Mouse (Mus musculus) T-helper 1 cell (primary cell): ENCODE measurements around the gene Cep57.

ENCODE experiments used
- in situ Hi-C: fragments of 300-600 bp; cut with MboI, MseI; formaldehyde crosslinking; loops from one replicate; pipeline ENCODE4 v1.15.1; 2025; ENCODE audit warnings: high pct_unique_total_duplicates

Gene Cep57

GRCm38 (mm10) chr9:13794756-13795155, 32.2 kb downstream of the Cep57 start:
- in situ Hi-C loops, result loop anchor here (5.0 kb wide), 1 partner anchor 567 kb away; no protein-coding TSS in a partner anchor

DNA sequence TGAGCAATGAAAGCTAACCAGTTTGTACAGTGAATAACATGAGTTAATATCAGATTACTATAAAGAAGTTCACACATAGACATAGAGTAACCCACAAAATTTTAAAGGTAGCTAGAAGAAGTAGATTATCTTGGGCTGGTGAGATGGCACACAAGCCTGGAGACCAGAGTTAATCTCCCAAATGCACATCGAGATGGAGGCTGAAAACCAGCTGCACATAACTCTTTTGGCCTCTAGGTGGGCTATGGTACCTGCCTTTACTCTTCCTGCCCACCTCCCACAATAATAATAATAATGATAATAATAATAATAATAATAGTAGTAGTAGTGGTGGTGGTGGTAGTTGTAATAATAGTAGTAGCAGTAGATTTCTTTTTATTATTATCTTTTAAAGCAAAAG, 32.6 kb downstream of the Cep57 start:
- in situ Hi-C loops, result loop anchor here (5.0 kb wide), 1 partner anchor 567 kb away; no protein-coding TSS in a partner anchor

- in situ Hi-C loops, result loop anchor here (5.0 kb wide), 1 partner anchor 564 kb away; no protein-coding TSS in a partner anchor
These were observed 36.0 kb downstream of the Cep57 start for GRCm38 (mm10) chr9:13790864-13791263.

GRCm38 (mm10) chr9:13781985-13782384, 44.9 kb downstream of the Cep57 start:
- in situ Hi-C loops, result no loop called here

GRCm38 (mm10) chr9:13774732-13775131, 52.2 kb downstream of the Cep57 start:
- in situ Hi-C loops, result no loop called here

- in situ Hi-C loops, result no loop called here
These were observed 60.3 kb downstream of the Cep57 start for GRCm38 (mm10) chr9:13766570-13766969.

- in situ Hi-C loops, result no loop called here
These were observed 61.3 kb downstream of the Cep57 start for GRCm38 (mm10) chr9:13765624-13766023.

- in situ Hi-C loops, result no loop called here
These were observed 66.5 kb downstream of the Cep57 start for GRCm38 (mm10) chr9:13760430-13760829.
